Mouse (Mus musculus): ENCODE measurements around the gene Rgs21. TPM values are rescaled to one million over a fixed set of nuclear protein-coding genes. Genes with fewer than 3 reads are reported as not detected.

Gene Rgs21
- polyA plus RNA-seq, 1 experiment from 2014 or later, result not detected

GRCm38 (mm10) chr1:144502241-144502640 lies 65.2 kb downstream of the Rgs21 start:
- 48% methylated on average over 1 of the region's 1 CpGs for WGBS
- ATAC-seq (ENCODE audit: low read depth), result no peak

GRCm38 (mm10) chr1:144500423-144500822 lies 67.0 kb downstream of the Rgs21 start:
- H3K9me3 ChIP-seq (ENCODE audit: control insufficient read depth, low read length), result no peaks in the 10 kb centered on the region
- H3K27me3 ChIP-seq (ENCODE audit: control insufficient read depth, insufficient read depth, low read depth, low read length), result no peaks in the 10 kb centered on the region
- H3K9ac ChIP-seq (ENCODE audit: low read length), result no peak overlapping the region
- H3K27ac ChIP-seq (ENCODE audit: low read length), result no peak overlapping the region
- H3K4me2 ChIP-seq (ENCODE audit: low read depth, low read length), result no peak overlapping the region
- no peaks in the 10 kb centered on the region for H3K36me3 ChIP-seq (ENCODE audit: control insufficient read depth, insufficient read depth, low read length)
- no peak overlapping the region for H3K4me3 ChIP-seq (ENCODE audit: low read length)
- 77% methylated on average over 4 of the region's 4 CpGs for WGBS
- H3K4me1 ChIP-seq (replicated peaks; ENCODE audit: control insufficient read depth, insufficient read depth, low read length), result no peaks in the 10 kb centered on the region
- no peak for ATAC-seq (ENCODE audit: low read depth)

More at GRCm38 (mm10) chr1:144502241-144502640, 65.2 kb downstream of the Rgs21 start:
- H3K4me2 ChIP-seq (ENCODE audit: low read depth, low read length), result no peak overlapping the region
- no peaks in the 10 kb centered on the region for H3K27me3 ChIP-seq (ENCODE audit: control insufficient read depth, insufficient read depth, low read depth, low read length)
- H3K9ac ChIP-seq (ENCODE audit: low read length), result no peak overlapping the region
- no peaks in the 10 kb centered on the region for H3K9me3 ChIP-seq (ENCODE audit: control insufficient read depth, low read length)
- no peak overlapping the region for H3K27ac ChIP-seq (ENCODE audit: low read length)
- H3K4me3 ChIP-seq (ENCODE audit: low read length), result no peak overlapping the region
- no peaks in the 10 kb centered on the region for H3K36me3 ChIP-seq (ENCODE audit: control insufficient read depth, insufficient read depth, low read length)
- H3K4me1 ChIP-seq (replicated peaks; ENCODE audit: control insufficient read depth, insufficient read depth, low read length), result no peaks in the 10 kb centered on the region

GRCm38 (mm10) chr1:144499719-144500118 lies 67.7 kb downstream of the Rgs21 start:
- 69% methylated on average over 1 of the region's 1 CpGs for WGBS

GRCm38 (mm10) chr1:144498725-144499124 lies 68.7 kb downstream of the Rgs21 start:
- Histone ChIP-seq H3K9ac (ENCODE audit: low read length) (no peak overlapping the region), H3K4me3 (ENCODE audit: low read length) (no peak overlapping the region), H3K4me2 (ENCODE audit: low read depth, low read length) (no peak overlapping the region), H3K27ac (ENCODE audit: low read length) (no peak overlapping the region), H3K4me1 (replicated peaks; ENCODE audit: control insufficient read depth, insufficient read depth, low read length) (no peaks in the 10 kb centered on the region), H3K9me3 (ENCODE audit: control insufficient read depth, low read length) (no peaks in the 10 kb centered on the region), H3K27me3 (ENCODE audit: control insufficient read depth, insufficient read depth, low read depth, low read length) (no peaks in the 10 kb centered on the region), H3K36me3 (ENCODE audit: control insufficient read depth, insufficient read depth, low read length) (no peaks in the 10 kb centered on the region)
- no peak for ATAC-seq (ENCODE audit: low read depth)

More at GRCm38 (mm10) chr1:144499719-144500118, 67.7 kb downstream of the Rgs21 start:
- no peak overlapping the region for H3K4me2 ChIP-seq (ENCODE audit: low read depth, low read length)
- no peak overlapping the region for H3K9ac ChIP-seq (ENCODE audit: low read length)
- no peak for ATAC-seq (ENCODE audit: low read depth)
- no peaks in the 10 kb centered on the region for H3K27me3 ChIP-seq (ENCODE audit: control insufficient read depth, insufficient read depth, low read depth, low read length)
- H3K4me1 ChIP-seq (replicated peaks; ENCODE audit: control insufficient read depth, insufficient read depth, low read length), result no peaks in the 10 kb centered on the region
- H3K9me3 ChIP-seq (ENCODE audit: control insufficient read depth, low read length), result no peaks in the 10 kb centered on the region
- H3K36me3 ChIP-seq (ENCODE audit: control insufficient read depth, insufficient read depth, low read length), result no peaks in the 10 kb centered on the region
- H3K27ac ChIP-seq (ENCODE audit: low read length), result no peak overlapping the region
- no peak overlapping the region for H3K4me3 ChIP-seq (ENCODE audit: low read length)

- no peaks in the 10 kb centered on the region for H3K9me3 ChIP-seq (ENCODE audit: control insufficient read depth, low read length)
- no peaks in the 10 kb centered on the region for H3K4me1 ChIP-seq (replicated peaks; ENCODE audit: control insufficient read depth, insufficient read depth, low read length)
- no peak overlapping the region for H3K27ac ChIP-seq (ENCODE audit: low read length)
- ATAC-seq (ENCODE audit: low read depth), result no peak
- no peak overlapping the region for H3K9ac ChIP-seq (ENCODE audit: low read length)
- H3K36me3 ChIP-seq (ENCODE audit: control insufficient read depth, insufficient read depth, low read length), result no peaks in the 10 kb centered on the region
- H3K4me3 ChIP-seq (ENCODE audit: low read length), result no peak overlapping the region
- 32% methylated on average over 3 of the region's 3 CpGs for WGBS
- no peak overlapping the region for H3K4me2 ChIP-seq (ENCODE audit: low read depth, low read length)
- H3K27me3 ChIP-seq (ENCODE audit: control insufficient read depth, insufficient read depth, low read depth, low read length), result no peaks in the 10 kb centered on the region
Measured at GRCm38 (mm10) chr1:144498051-144498450, 69.4 kb downstream of the Rgs21 start.

- no peaks in the 10 kb centered on the region for H3K36me3 ChIP-seq (ENCODE audit: control insufficient read depth, insufficient read depth, low read length)
- no peaks in the 10 kb centered on the region for H3K27me3 ChIP-seq (ENCODE audit: control insufficient read depth, insufficient read depth, low read depth, low read length)
- no peak overlapping the region for H3K4me3 ChIP-seq (ENCODE audit: low read length)
- H3K9me3 ChIP-seq (ENCODE audit: control insufficient read depth, low read length), result no peaks in the 10 kb centered on the region
- no peaks in the 10 kb centered on the region for H3K4me1 ChIP-seq (replicated peaks; ENCODE audit: control insufficient read depth, insufficient read depth, low read length)
- H3K9ac ChIP-seq (ENCODE audit: low read length), result no peak overlapping the region
- no peak for ATAC-seq (ENCODE audit: low read depth)
- H3K27ac ChIP-seq (ENCODE audit: low read length), result no peak overlapping the region
- H3K4me2 ChIP-seq (ENCODE audit: low read depth, low read length), result no peak overlapping the region
- 77% methylated on average over 1 of the region's 1 CpGs for WGBS
Measured at GRCm38 (mm10) chr1:144493336-144493735, 74.1 kb downstream of the Rgs21 start.

GRCm38 (mm10) chr1:144488223-144488835 lies 79.1 kb downstream of the Rgs21 start:
- no peaks in the 10 kb centered on the region for H3K36me3 ChIP-seq (ENCODE audit: control insufficient read depth, insufficient read depth, low read length)
- no peak overlapping the region for H3K4me3 ChIP-seq (ENCODE audit: low read length)
- no peak overlapping the region for H3K9ac ChIP-seq (ENCODE audit: low read length)
- no peaks in the 10 kb centered on the region for H3K4me1 ChIP-seq (replicated peaks; ENCODE audit: control insufficient read depth, insufficient read depth, low read length)
- H3K4me2 ChIP-seq (ENCODE audit: low read depth, low read length), result no peak overlapping the region
- H3K9me3 ChIP-seq (ENCODE audit: control insufficient read depth, low read length), result no peaks in the 10 kb centered on the region
- WGBS, result 82% methylated on average over 5 of the region's 5 CpGs
- no peaks in the 10 kb centered on the region for H3K27me3 ChIP-seq (ENCODE audit: control insufficient read depth, insufficient read depth, low read depth, low read length)
- H3K27ac ChIP-seq (ENCODE audit: low read length), result no peak overlapping the region
- ATAC-seq (ENCODE audit: low read depth), result no peak

Other genes with a start within 250 kb of the Rgs21 start
- 1.6 and 2.0 TPM in 2 replicates for gene Rgs18, start 207.8 kb upstream of the Rgs21 start, polyA plus RNA-seq (2015; fragmentation: Nextera tagmentation; extraction: Ambion mirVana)